Mouse (Mus musculus) midbrain, postnatal 0 days (tissue): ENCODE data around the gene Ralgps1. TPM values are rescaled to one million over a fixed set of nuclear protein-coding genes. Genes with fewer than 3 reads are reported as not detected.
A peak's percentile ranks its signal among the peaks of the same experiment; 100 is the strongest.

ENCODE experiments used
- ATAC-seq: fragments of 200-750 bp; cut with Nextera tagmentation; 2 replicates; pipeline ENCODE4 v1.8.0; 2017; ENCODE audit warnings: moderate number of reproducible peaks, mild to moderate bottlenecking, moderate TSS enrichment, moderate library complexity; ENCODE audit not compliant: low FRiP score
- DNase-seq: peaks from one replicate; pipeline ENCODE4 v3.0.0-alpha.2; 2015; ENCODE audit warnings: low spot score
- H3K27ac ChIP-seq: fragments of 300-500 bp; sonication (generic); 2 replicates; pipeline ENCODE4 v1.5.1; 2014; ENCODE audit warnings: low read depth, mild to moderate bottlenecking, low read length, mixed read lengths
- H3K27me3 ChIP-seq: fragments of 300-500 bp; sonication (generic); 2 replicates; pipeline ENCODE4 v1.6.1; 2014; ENCODE audit warnings: low read length, control low read depth, mixed read lengths; ENCODE audit not compliant: insufficient read depth
- H3K36me3 ChIP-seq: fragments of 300-500 bp; sonication (generic); 2 replicates; pipeline ENCODE4 v1.6.1; 2014; ENCODE audit warnings: low read length, control low read depth, mixed read lengths; ENCODE audit not compliant: insufficient read depth
- H3K4me1 ChIP-seq: fragments of 300-500 bp; sonication (generic); 2 replicates; pipeline ENCODE4 v1.6.1; 2014; ENCODE audit warnings: mild to moderate bottlenecking, control low read depth, antibody characterized with exemption, low read length, mixed read lengths; ENCODE audit not compliant: insufficient read depth
- H3K4me2 ChIP-seq: fragments of 300-500 bp; sonication (generic); 2 replicates; pipeline ENCODE4 v1.6.1; 2014; ENCODE audit warnings: low read depth, mild to moderate bottlenecking, low read length, mixed read lengths; ENCODE audit not compliant: poor library complexity, severe bottlenecking
- H3K4me3 ChIP-seq: fragments of 300-500 bp; sonication (generic); 2 replicates; pipeline ENCODE4 v1.5.1; 2014; ENCODE audit warnings: low read depth, mild to moderate bottlenecking, low read length, moderate library complexity
- H3K9ac ChIP-seq: fragments of 300-500 bp; sonication (generic); replicated peaks from 2 replicates; pipeline ENCODE4 v1.6.1; 2014; ENCODE audit warnings: mild to moderate bottlenecking, low read length, moderate library complexity, mixed read lengths; ENCODE audit not compliant: poor library complexity, severe bottlenecking
- H3K9me3 ChIP-seq: fragments of 300-500 bp; sonication (generic); 2 replicates; pipeline ENCODE4 v1.6.1; 2016; ENCODE audit warnings: low read length, control low read depth
- CTCF ChIP-seq: IDR thresholded peaks from 2 replicates; pipeline ENCODE4 v1.5.1; 2016; ENCODE audit warnings: antibody characterized with exemption, mild to moderate bottlenecking
- WGBS: fragments of 180-500 bp; shearing (Covaris S2); extraction: QIAGEN DNeasy Blood & Tissue Kit; methylation state at CpG from one replicate; pipeline ENCODE4 v1.1.7; 2014; 5-methylcytosine and 5-hydroxymethylcytosine counted together
- polyA plus RNA-seq: library from polyadenylated mRNA; unstranded; fragments of >200 nt; fragmentation: Nextera tagmentation; extraction: Ambion mirVana; gene quantifications from 2 replicates; pipeline ENCODE4 v1.2.1, GENCODE M21; 2015
- total RNA-seq: library from RNA; depleted of rRNA; stranded (reverse); fragments of >200 nt; gene quantifications from 2 replicates; pipeline ENCODE4 v1.2.3, GENCODE M21; 2014

The Ralgps1 gene
- total and polyA plus RNA-seq, 2 experiments from 2014 or later: 26.4 to 74.6 TPM

GRCm38 (mm10) chr2:33295115-33295514 lies 76.2 kb downstream of the Ralgps1 start:
- H3K4me1 ChIP-seq: no peaks in the 10 kb centered on the region
- no peak for TF ChIP-seq CTCF
- H3K36me3 ChIP-seq: peaks cover 4% of the 10 kb centered on the region
- WGBS: 88% methylated on average over 5 of the region's 5 CpGs
- no peaks in the 10 kb centered on the region for H3K27me3 ChIP-seq
- no peak overlapping the region for H3K4me3 ChIP-seq
- no peak for DNase-seq
- H3K9ac ChIP-seq: no peak overlapping the region
- H3K9me3 ChIP-seq: no peaks in the 10 kb centered on the region
- no peak overlapping the region for H3K27ac ChIP-seq
- no peak overlapping the region for H3K4me2 ChIP-seq
- no peak for ATAC-seq

GRCm38 (mm10) chr2:33292057-33292456 lies 79.2 kb downstream of the Ralgps1 start:
- no peak overlapping the region for H3K4me3 ChIP-seq
- no peaks in the 10 kb centered on the region for H3K27me3 ChIP-seq
- no peak overlapping the region for H3K4me2 ChIP-seq
- no peak for DNase-seq
- H3K36me3 ChIP-seq: peaks cover 10% of the 10 kb centered on the region; the same call in 1 of the 2 replicates
- H3K4me1 ChIP-seq: no peaks in the 10 kb centered on the region
- no peak overlapping the region for H3K9ac ChIP-seq
- H3K9me3 ChIP-seq: no peaks in the 10 kb centered on the region
- ATAC-seq: no peak
- 93% methylated on average over 2 of the region's 2 CpGs for WGBS
- no peak for TF ChIP-seq CTCF
- no peak overlapping the region for H3K27ac ChIP-seq

GRCm38 (mm10) chr2:33290491-33290890 lies 80.8 kb downstream of the Ralgps1 start:
- no peaks in the 10 kb centered on the region for H3K27me3 ChIP-seq
- ATAC-seq: no peak
- no peaks in the 10 kb centered on the region for H3K9me3 ChIP-seq
- H3K4me3 ChIP-seq: no peak overlapping the region
- no peak for TF ChIP-seq CTCF
- H3K4me2 ChIP-seq: no peak overlapping the region
- H3K27ac ChIP-seq: no peak overlapping the region
- no peak for DNase-seq
- H3K36me3 ChIP-seq: peaks cover 10% of the 10 kb centered on the region; the same call in 1 of the 2 replicates
- no peak overlapping the region for H3K9ac ChIP-seq
- H3K4me1 ChIP-seq: no peaks in the 10 kb centered on the region
- WGBS: 87% methylated on average over 8 of the region's 8 CpGs

GRCm38 (mm10) chr2:33288837-33289236 lies 82.4 kb downstream of the Ralgps1 start:
- 87% methylated on average over 5 of the region's 5 CpGs for WGBS
- TF ChIP-seq CTCF: no peak
- DNase-seq: peak; percentile 29
- H3K27me3 ChIP-seq: no peaks in the 10 kb centered on the region
- H3K27ac ChIP-seq: no peak overlapping the region
- H3K4me3 ChIP-seq: no peak overlapping the region
- H3K9ac ChIP-seq: no peak overlapping the region
- peaks cover 15% of the 10 kb centered on the region; the same call in 1 of the 2 replicates for H3K36me3 ChIP-seq
- no peaks in the 10 kb centered on the region for H3K4me1 ChIP-seq
- no peak overlapping the region for H3K4me2 ChIP-seq
- ATAC-seq: no peak
- H3K9me3 ChIP-seq: no peaks in the 10 kb centered on the region

GRCm38 (mm10) chr2:33283674-33284073 lies 87.6 kb downstream of the Ralgps1 start:
- H3K27ac ChIP-seq: no peak overlapping the region
- ATAC-seq: no peak
- TF ChIP-seq CTCF: no peak
- peaks cover 17% of the 10 kb centered on the region for H3K36me3 ChIP-seq
- H3K27me3 ChIP-seq: no peaks in the 10 kb centered on the region
- DNase-seq: no peak
- 79% methylated on average over 2 of the region's 2 CpGs for WGBS
- no peaks in the 10 kb centered on the region for H3K9me3 ChIP-seq
- no peak overlapping the region for H3K4me3 ChIP-seq
- H3K9ac ChIP-seq: no peak overlapping the region
- H3K4me1 ChIP-seq: no peaks in the 10 kb centered on the region
- H3K4me2 ChIP-seq: no peak overlapping the region

- Histone ChIP-seq H3K4me3 (no peak overlapping the region), H3K4me2 (no peak overlapping the region), H3K27me3 (no peaks in the 10 kb centered on the region), H3K9ac (no peak overlapping the region), H3K9me3 (no peaks in the 10 kb centered on the region), H3K27ac (no peak overlapping the region), H3K36me3 (peaks cover 19% of the 10 kb centered on the region), H3K4me1 (no peaks in the 10 kb centered on the region)
- 53% methylated on average over 4 of the region's 4 CpGs for WGBS
- DNase-seq (peak; percentile 78), ATAC-seq (0 out of 2 replicates have a peak, but pooled peaks have one; percentile 41)
- no peak for TF ChIP-seq CTCF
Observed at GRCm38 (mm10) chr2:33282877-33283276, 88.4 kb downstream of the Ralgps1 start.
